Mouse (Mus musculus): ENCODE results near the gene Plvap.

DNA sequence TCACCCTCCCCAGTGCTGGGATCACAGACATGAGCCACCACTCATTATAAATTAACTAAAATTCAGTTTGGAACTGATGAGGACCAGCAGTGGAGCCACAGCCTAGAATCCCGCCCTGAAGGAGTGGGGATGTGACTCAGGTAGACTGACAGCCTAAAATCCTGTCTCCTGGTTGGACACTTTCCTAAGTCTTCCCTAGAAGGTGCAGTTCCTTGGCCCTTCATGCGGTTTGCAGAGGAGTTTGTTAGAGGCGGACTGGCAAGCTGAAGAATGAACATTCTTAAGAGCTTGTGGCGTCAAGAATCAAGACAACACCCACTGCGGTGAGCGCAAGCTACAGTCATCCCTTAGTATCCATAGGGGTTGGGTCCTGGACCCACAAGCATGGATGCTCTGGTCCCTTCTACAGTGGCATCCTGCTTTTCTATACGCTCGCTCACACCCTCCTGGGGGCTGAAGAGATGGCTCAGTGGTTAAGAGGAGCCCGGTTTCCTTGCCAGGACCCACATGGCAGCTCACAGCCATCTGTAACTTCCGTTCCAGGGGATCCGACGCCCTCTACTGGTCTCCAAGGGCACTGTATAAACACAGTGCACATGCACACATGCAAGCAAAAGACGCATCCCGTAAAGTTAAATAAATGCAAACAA, 34.2 kb downstream of the Plvap start:
- TF ChIP-seq CTCF (IDR thresholded peaks at IDR 0.05) (peak; percentile 55), POLR2A (IDR thresholded peaks at IDR 0.05; ENCODE audit: insufficient read depth, low read depth, low read length) (no peak)
